Mouse (Mus musculus) cerebellum, adult 11 months (tissue): ENCODE data around the gene Chst3.
A peak's percentile ranks its signal among the peaks of the same experiment; 100 is the strongest.
"Not testable (repeated sequence)": the region's sequence is repeated elsewhere in the genome, so short reads cannot be mapped to it uniquely, and the experiment has no call there.

ENCODE experiments used
- DNase-seq: peaks from one replicate; pipeline ENCODE4 v3.0.0; 2022

Gene Chst3

GRCm38 (mm10) chr10:60196971-60197370, 22.1 kb downstream of the Chst3 start:
- DNase-seq, result peak; percentile 44

- peak; percentile 88 for DNase-seq
These were observed 24.0 kb downstream of the Chst3 start for GRCm38 (mm10) chr10:60195087-60195486.

- DNase-seq, result no peak
These were observed 25.3 kb downstream of the Chst3 start for GRCm38 (mm10) chr10:60193532-60194423.

- peak; percentile 72 for DNase-seq
These were observed 27.3 kb downstream of the Chst3 start for GRCm38 (mm10) chr10:60191796-60192195.

GRCm38 (mm10) chr10:60189534-60190186, 29.4 kb downstream of the Chst3 start:
- DNase-seq, result no peak

- DNase-seq, result peak; percentile 69
These were observed 32.7 kb downstream of the Chst3 start for GRCm38 (mm10) chr10:60186191-60186945.

- DNase-seq, result no peak
These were observed 33.9 kb downstream of the Chst3 start for GRCm38 (mm10) chr10:60185023-60185709.

GRCm38 (mm10) chr10:60175306-60175705, 43.8 kb downstream of the Chst3 start:
- DNase-seq, result not testable (repeated sequence)

- no peak for DNase-seq
These were observed 44.6 kb downstream of the Chst3 start for GRCm38 (mm10) chr10:60174506-60174905.

- DNase-seq, result no peak
These were observed 46.0 kb downstream of the Chst3 start for GRCm38 (mm10) chr10:60173035-60173434.

- no peak for DNase-seq
These were observed 46.8 kb downstream of the Chst3 start for GRCm38 (mm10) chr10:60172306-60172705.

GRCm38 (mm10) chr10:60171368-60171767, 47.7 kb downstream of the Chst3 start:
- DNase-seq, result no peak

GRCm38 (mm10) chr10:60170326-60171089, 48.6 kb downstream of the Chst3 start:
- DNase-seq, result no peak

- no peak for DNase-seq
These were observed 50.1 kb downstream of the Chst3 start for GRCm38 (mm10) chr10:60168960-60169359.

- no peak for DNase-seq
These were observed 50.8 kb downstream of the Chst3 start for GRCm38 (mm10) chr10:60168306-60168705.

- no peak for DNase-seq
These were observed 53.0 kb downstream of the Chst3 start for GRCm38 (mm10) chr10:60166068-60166467.

GRCm38 (mm10) chr10:60164869-60165268, 54.2 kb downstream of the Chst3 start:
- DNase-seq, result no peak

GRCm38 (mm10) chr10:60162973-60163255, 56.1 kb downstream of the Chst3 start:
- no peak for DNase-seq

- not testable (repeated sequence) for DNase-seq
These were observed 56.7 kb downstream of the Chst3 start for GRCm38 (mm10) chr10:60162184-60162972.

- not testable (repeated sequence) for DNase-seq
These were observed 57.7 kb downstream of the Chst3 start for GRCm38 (mm10) chr10:60161397-60161796.

- DNase-seq, result no peak
These were observed 60.9 kb downstream of the Chst3 start for GRCm38 (mm10) chr10:60158144-60158543.
